ENCODE assay signal across 13 mouse cellular contexts in genomic region chr13:19618081-19618480, GRCm38 (mm10). TPM values are rescaled to one million over a fixed set of nuclear protein-coding genes. Genes with fewer than 3 reads are reported as not detected.
DNase-seq lines count a peak whose midpoint lies in the region; ATAC-seq and TF ChIP-seq lines count a peak whose summit lies in the region.
"Had no signal": no experiment of that assay in that cellular context is flagged by ENCODE, and none has a peak within 500 bp of the region (broad histone marks: within the 10 kb centered on the region; RNA-seq: fewer than 3 reads in every experiment).

No protein-coding gene starts in this region.

- H3K4me2 ChIP-seq in liver, embryonic 13.5 days: peak overlapping the region; percentile 93
- H3K4me2 ChIP-seq in neural tube, embryonic 15.5 days: peak overlapping the region; percentile 85

- intact Hi-C loops in left cerebral cortex, adult 2 months (cut with DNase I): loop anchor here (10.0 kb wide), 1 partner anchor 223 kb away; the partner anchor contains the start of gene Stard3nl
- intact Hi-C loops in left cerebral cortex, postnatal 10 days (cut with DNase I): no loop called here

- H3K9me3 ChIP-seq in liver, embryonic 13.5 days (replicated peaks): no peaks in the 10 kb centered on the region
- no peaks in the 10 kb centered on the region for H3K9me3 ChIP-seq in neural tube, embryonic 15.5 days (replicated peaks)

- TF ChIP-seq CTCF in cerebellum, adult 2 months (IDR thresholded peaks at IDR 0.05; ENCODE audit: borderline replicate concordance, insufficient read depth, low read depth, low read length): no peak
- TF ChIP-seq CTCF in left cerebral cortex, adult 2 months (IDR thresholded peaks at IDR 0.05): no peak

- H3K36me3 ChIP-seq in liver, embryonic 13.5 days: no peaks in the 10 kb centered on the region
- H3K36me3 ChIP-seq in neural tube, embryonic 15.5 days: no peaks in the 10 kb centered on the region

- peak overlapping the region; percentile 89 for H3K9ac ChIP-seq in liver, embryonic 13.5 days
- H3K9ac ChIP-seq in neural tube, embryonic 15.5 days (replicated peaks): no peak overlapping the region

- H3K27me3 ChIP-seq in cerebellum, adult 2 months (ENCODE audit: control insufficient read depth, insufficient read depth, low read length): no peaks in the 10 kb centered on the region
- peaks cover 2% of the 10 kb centered on the region; the same call in 1 of the 2 replicates for H3K27me3 ChIP-seq in liver, embryonic 13.5 days
- H3K27me3 ChIP-seq in neural tube, embryonic 15.5 days (replicated peaks): 0 out of 2 replicates have a peak, but pooled peaks cover 3% of the 10 kb centered on the region
- H3K27me3 ChIP-seq: Patski had no signal

- DNase-seq in cerebellum, adult 2 months: peak; percentile 50 to 78
- no peak for DNase-seq in cerebellum, postnatal 4 days (ENCODE audit: low spot score in 2 of 2)
- no peak for DNase-seq in left cerebral cortex, adult 2 months (ENCODE audit: extremely low spot score in 1 of 2, low spot score in 2 of 2)
- no peak for DNase-seq in left cerebral cortex, postnatal 10 days (ENCODE audit: extremely low spot score in 1 of 2, low spot score in 2 of 2)
- no peak for DNase-seq in liver, embryonic 13.5 days
- no peak for DNase-seq in Muller cell, postnatal 12 days (ENCODE audit: inconsistent ontology term)
- DNase-seq in right cerebral cortex, postnatal 4 days: no peak
- DNase-seq: adrenal gland, postnatal 36 days; heart, postnatal 10 days; kidney, postnatal 10 days; left cerebral cortex, postnatal 4 days had no signal

- no peak for TF ChIP-seq POLR2A in cerebellum, adult 2 months (IDR thresholded peaks at IDR 0.05; ENCODE audit: borderline replicate concordance, insufficient read depth, low read length)

- no peak for ATAC-seq in liver, embryonic 13.5 days (ENCODE audit: low read depth)
- ATAC-seq in neural tube, embryonic 15.5 days (ENCODE audit: low FRiP score): no peak

- peaks cover 13% of the 10 kb centered on the region; the same call in 1 of the 2 replicates for H3K4me1 ChIP-seq in cerebellum, adult 2 months (ENCODE audit: control insufficient read depth, insufficient read depth, low read length)
- H3K4me1 ChIP-seq in liver, embryonic 13.5 days (replicated peaks): peaks cover 30% of the 10 kb centered on the region
- peaks cover 17% of the 10 kb centered on the region for H3K4me1 ChIP-seq in neural tube, embryonic 15.5 days

- 12% methylated on average over 4 of the region's 4 CpGs for WGBS in cerebellum, adult 2 months
- 61% methylated on average over 4 of the region's 4 CpGs for WGBS in liver, embryonic 13.5 days (ENCODE audit: insufficient replicate concordance)
- 95% methylated on average over 4 of the region's 4 CpGs for WGBS in neural tube, embryonic 15.5 days

- peak overlapping the region; percentile 3; the same call in 1 of the 2 replicates for H3K27ac ChIP-seq in cerebellum, adult 2 months (ENCODE audit: insufficient read depth, low read length)
- no peak overlapping the region for H3K27ac ChIP-seq in left cerebral cortex, adult 2 months
- no peak overlapping the region for H3K27ac ChIP-seq in liver, embryonic 13.5 days
- H3K27ac ChIP-seq in neural tube, embryonic 15.5 days (replicated peaks): no peak overlapping the region

- H3K4me3 ChIP-seq in cerebellum, adult 2 months (replicated peaks; ENCODE audit: insufficient read depth, low read depth, low read length): peak overlapping the region; percentile 78
- peak overlapping the region; percentile 90 for H3K4me3 ChIP-seq in left cerebral cortex, adult 2 months
- peak overlapping the region; percentile 80 for H3K4me3 ChIP-seq in liver, embryonic 13.5 days (replicated peaks)
- no peak overlapping the region for H3K4me3 ChIP-seq in neural tube, embryonic 15.5 days (replicated peaks)

RNA-seq across cellular contexts. Expression of gene Epdr1, which starts 1.6 kb away (rescaled TPM):
- polyA plus RNA-seq in cerebellum, adult 2 months (2012; rRNA removed): 175 and 181 TPM in 2 replicates
- total RNA-seq in left cerebral cortex, adult 2 months (2021): 10 to 100 TPM; 98.4 to 98.5 TPM
- 10 to 100 TPM; 36.4 to 37.2 TPM for total RNA-seq in left cerebral cortex, postnatal 10 days (2021)
- polyA plus RNA-seq in liver, embryonic 13.5 days (2015; fragmentation: Nextera tagmentation; extraction: Ambion mirVana): 21.5 and 24.8 TPM in 2 replicates
- 23.3 and 27.0 TPM in 2 replicates for polyA plus RNA-seq in neural tube, embryonic 15.5 days (2015; fragmentation: Nextera tagmentation; extraction: Ambion mirVana)

RNA-seq across cellular contexts. Expression of gene Sfrp4, which starts 4.8 kb away (rescaled TPM):
- 2.8 and 4.0 TPM in 2 replicates for polyA plus RNA-seq in cerebellum, adult 2 months (2012; rRNA removed)
- 1 to 10 TPM; 2.4 to 2.7 TPM for total RNA-seq in left cerebral cortex, adult 2 months (2021)
- 1 to 10 TPM; 1.6 to 1.8 TPM for total RNA-seq in left cerebral cortex, postnatal 10 days (2021)
- 0.59 and 0.81 TPM in 2 replicates for polyA plus RNA-seq in liver, embryonic 13.5 days (2015; fragmentation: Nextera tagmentation; extraction: Ambion mirVana)
- polyA plus RNA-seq in neural tube, embryonic 15.5 days (2015; fragmentation: Nextera tagmentation; extraction: Ambion mirVana): 3.4 and 4.0 TPM in 2 replicates

Comparison
In these comparisons a context has a peak if more than half of its experiments do, and no peak if none do; other contexts are left out.
1. DNase-seq: peak in cerebellum, adult 2 months (2 of 2); none in cerebellum, postnatal 4 days (0 of 2), left cerebral cortex, adult 2 months (0 of 2), left cerebral cortex, postnatal 10 days (0 of 2), liver, embryonic 13.5 days (single experiment), Muller cell, postnatal 12 days (single experiment) and right cerebral cortex, postnatal 4 days (single experiment).